11 mouse cellular contexts compared by ENCODE assay signal in genomic region chr19:46477432-46477845, GRCm38 (mm10). TPM values are rescaled to one million over a fixed set of nuclear protein-coding genes. Genes with fewer than 3 reads are reported as not detected.
DNase-seq lines count a peak whose midpoint lies in the region; ATAC-seq and TF ChIP-seq lines count a peak whose summit lies in the region.
"Had no signal": no experiment of that assay in that cellular context is flagged by ENCODE, and none has a peak within 500 bp of the region (broad histone marks: within the 10 kb centered on the region; RNA-seq: fewer than 3 reads in every experiment).

No protein-coding gene starts in this region.

- no peak overlapping the region for H3K4me3 ChIP-seq in hindbrain, embryonic 10.5 days
- H3K4me3 ChIP-seq in hindbrain, embryonic 11.5 days (ENCODE audit: low read depth, low read length): no peak overlapping the region
- no peak overlapping the region for H3K4me3 ChIP-seq in hindbrain, postnatal 0 days (ENCODE audit: low read length)

- no peak overlapping the region for H3K9ac ChIP-seq in hindbrain, embryonic 11.5 days (ENCODE audit: low read depth, low read length)
- no peak overlapping the region for H3K9ac ChIP-seq in hindbrain, postnatal 0 days (replicated peaks; ENCODE audit: low read length)

- intact Hi-C loops in left cerebral cortex, postnatal 4 days (cut with DNase I): no loop called here

- H3K9me3 ChIP-seq in hindbrain, embryonic 10.5 days: no peaks in the 10 kb centered on the region
- H3K9me3 ChIP-seq in hindbrain, embryonic 11.5 days (ENCODE audit: control insufficient read depth, low read length): no peaks in the 10 kb centered on the region
- H3K9me3 ChIP-seq in hindbrain, postnatal 0 days (ENCODE audit: low read length): no peaks in the 10 kb centered on the region

- peaks cover 79% of the 10 kb centered on the region for H3K36me3 ChIP-seq in hindbrain, embryonic 10.5 days
- H3K36me3 ChIP-seq in hindbrain, embryonic 11.5 days (ENCODE audit: control insufficient read depth, insufficient read depth, low read length): peaks cover 4% of the 10 kb centered on the region; the same call in 1 of the 2 replicates
- H3K36me3 ChIP-seq in hindbrain, postnatal 0 days (ENCODE audit: insufficient read depth, low read length): peaks cover 11% of the 10 kb centered on the region

- H3K4me2 ChIP-seq in hindbrain, embryonic 11.5 days (replicated peaks; ENCODE audit: low read depth, low read length): no peak overlapping the region
- no peak overlapping the region for H3K4me2 ChIP-seq in hindbrain, postnatal 0 days (ENCODE audit: low read depth, low read length)

- no peak for ATAC-seq in hindbrain, embryonic 11.5 days (ENCODE audit: low FRiP score)
- peak; percentile 58; the same call in 1 of the 2 replicates for ATAC-seq in hindbrain, postnatal 0 days

- DNase-seq in hindbrain, embryonic 10.5 days (ENCODE audit: low spot score): no peak
- no peak for DNase-seq in hindbrain, embryonic 11.5 days (ENCODE audit: low spot score)
- DNase-seq in right cerebral cortex, postnatal 4 days: peak; percentile 51
- DNase-seq in right cerebral cortex, adult 18-20 months: no peak
- peak; percentile 31 for DNase-seq in hindbrain, postnatal 0 days (ENCODE audit: low spot score)
- no peak for DNase-seq in thymus, postnatal 4 days
- no peak for DNase-seq in left cerebral cortex, postnatal 4 days
- no peak for DNase-seq in yolk sac, embryonic 10.5 days (ENCODE audit: low spot score)
- DNase-seq: cerebellum, adult 9-11 months; liver had no signal

- H3K27ac ChIP-seq in hindbrain, embryonic 10.5 days: peak overlapping the region; percentile 78
- H3K27ac ChIP-seq in hindbrain, embryonic 11.5 days (ENCODE audit: low read depth, low read length): no peak overlapping the region
- peak overlapping the region; percentile 48; the same call in 1 of the 2 replicates for H3K27ac ChIP-seq in hindbrain, postnatal 0 days

- no peak for TF ChIP-seq CTCF in hindbrain, postnatal 0 days (IDR thresholded peaks at IDR 0.05; ENCODE audit: low read depth)

- peaks cover 75% of the 10 kb centered on the region for H3K4me1 ChIP-seq in hindbrain, embryonic 10.5 days (replicated peaks)
- peaks cover 4% of the 10 kb centered on the region; the same call in 1 of the 2 replicates for H3K4me1 ChIP-seq in hindbrain, embryonic 11.5 days (replicated peaks; ENCODE audit: control insufficient read depth, insufficient read depth, low read length)
- H3K4me1 ChIP-seq in hindbrain, postnatal 0 days (ENCODE audit: insufficient read depth, low read length): peaks cover 10% of the 10 kb centered on the region

- 24% methylated on average over 10 of the region's 10 CpGs for WGBS in hindbrain, embryonic 10.5 days
- 40% methylated on average over 10 of the region's 10 CpGs for WGBS in hindbrain, embryonic 11.5 days
- WGBS in hindbrain, postnatal 0 days: 23% methylated on average over 10 of the region's 10 CpGs

- no peaks in the 10 kb centered on the region for H3K27me3 ChIP-seq in hindbrain, embryonic 10.5 days (ENCODE audit: insufficient read depth, poor library complexity, severe bottlenecking)
- H3K27me3 ChIP-seq in hindbrain, embryonic 11.5 days (ENCODE audit: control insufficient read depth, insufficient read depth, low read length): no peaks in the 10 kb centered on the region
- no peaks in the 10 kb centered on the region for H3K27me3 ChIP-seq in hindbrain, postnatal 0 days (ENCODE audit: insufficient read depth, low read length)
- H3K27me3 ChIP-seq: Patski had no signal

RNA-seq across cellular contexts. Expression of gene Trim8, which starts 24.1 kb away (rescaled TPM):
- polyA plus RNA-seq in hindbrain, embryonic 10.5 days (2016; fragmentation: Nextera tagmentation; extraction: Ambion mirVana): 26.5 and 30.0 TPM in 2 replicates
- polyA plus RNA-seq in hindbrain, embryonic 11.5 days (2014; fragmentation: Nextera tagmentation; extraction: Ambion mirVana): 28.4 and 30.6 TPM in 2 replicates
- total RNA-seq in hindbrain, postnatal 0 days (2014; rRNA removed): 108 and 115 TPM in 2 replicates
- polyA plus RNA-seq in hindbrain, postnatal 0 days (2015; fragmentation: Nextera tagmentation; extraction: Ambion mirVana): 28.8 and 29.7 TPM in 2 replicates
- 100 to 1,000 TPM; 113 to 119 TPM for total RNA-seq in left cerebral cortex, postnatal 4 days (2021)

Comparison
In these comparisons a context has a peak if more than half of its experiments do, and no peak if none do; other contexts are left out.
1. DNase-seq: peak in right cerebral cortex, postnatal 4 days (single experiment) and hindbrain, postnatal 0 days (single experiment); none in hindbrain, embryonic 10.5 days (single experiment), hindbrain, embryonic 11.5 days (single experiment), right cerebral cortex, adult 18-20 months (single experiment), thymus, postnatal 4 days (single experiment), left cerebral cortex, postnatal 4 days (single experiment) and yolk sac, embryonic 10.5 days (single experiment).